Mouse (Mus musculus) MEL (cell line): Measurements from ENCODE around the gene Aamp. TPM values are rescaled to one million over a fixed set of nuclear protein-coding genes. Genes with fewer than 3 reads are reported as not detected.

Experiments used
- DNase-seq: peaks from one replicate; pipeline ENCODE4 v3.0.0; 2011; ENCODE audit warnings: low read depth, low spot score
- H3K27ac ChIP-seq: 2 replicates; pipeline ENCODE4 v1.5.1; 2012; ENCODE audit warnings: low read depth, mild to moderate bottlenecking, control low read depth, low read length, moderate library complexity; ENCODE audit not compliant: control insufficient read depth
- H3K27me3 ChIP-seq, 2 experiments: fragments of 150-350 bp in 1 of 2; sonication (generic) in 1 of 2; 2 replicates each; pipeline ENCODE4 v1.6.1; 2012; ENCODE audit warnings: low read length in 2 of 2, mild to moderate bottlenecking in 2 of 2, improper control_type of control experiment in 1 of 2, moderate library complexity in 1 of 2; ENCODE audit not compliant: insufficient read depth in 2 of 2, control insufficient read depth in 1 of 2
- H3K36me3 ChIP-seq, 2 experiments: 2 replicates each; pipeline ENCODE4 v1.6.1; 2012 to 2014; ENCODE audit warnings: low read length in 2 of 2, improper control_type of control experiment in 1 of 2, inconsistent platforms in 1 of 2, mild to moderate bottlenecking in 1 of 2; ENCODE audit not compliant: insufficient read depth in 2 of 2, control insufficient read depth in 1 of 2
- H3K4me1 ChIP-seq, 2 experiments: fragments of 150-350 bp in 1 of 2; sonication (generic) in 1 of 2; 2 replicates each; pipeline ENCODE4 v1.6.1; 2012; ENCODE audit warnings: low read length in 2 of 2, improper control_type of control experiment in 1 of 2, mild to moderate bottlenecking in 1 of 2; ENCODE audit not compliant: insufficient read depth in 2 of 2, control insufficient read depth in 1 of 2
- H3K4me3 ChIP-seq, 2 experiments: fragments of 150-350 bp in 1 of 2; sonication (generic) in 1 of 2; 2 replicates each; pipeline ENCODE4 v1.5.1; 2012; ENCODE audit warnings: low read depth in 2 of 2, low read length in 2 of 2, mild to moderate bottlenecking in 2 of 2, moderate library complexity in 2 of 2, control low read depth in 1 of 2, improper control_type of control experiment in 1 of 2; ENCODE audit not compliant: control insufficient read depth in 1 of 2, insufficient read depth in 1 of 2
- H3K79me2 ChIP-seq: 2 replicates; pipeline ENCODE4 v1.6.1; 2012; ENCODE audit warnings: mild to moderate bottlenecking, low read length, moderate library complexity; ENCODE audit not compliant: control insufficient read depth, poor library complexity, insufficient read depth
- H3K9ac ChIP-seq: 2 replicates; pipeline ENCODE4 v1.6.1; 2012; ENCODE audit warnings: low read depth, mild to moderate bottlenecking, control low read depth, low read length, moderate library complexity; ENCODE audit not compliant: control insufficient read depth, poor library complexity, severe bottlenecking
- H3K9me3 ChIP-seq: fragments of 150-350 bp; sonication (generic); replicated peaks from 2 replicates; pipeline ENCODE4 v1.6.1; 2012; ENCODE audit warnings: mild to moderate bottlenecking, low read length, improper control_type of control experiment, moderate library complexity; ENCODE audit not compliant: insufficient read depth
- CHD2 ChIP-seq: IDR thresholded peaks from 2 replicates; pipeline ENCODE4 v1.6.1; 2011; ENCODE audit warnings: low read length, improper control_type of control experiment
- ELF1 ChIP-seq: IDR thresholded peaks from 2 replicates; pipeline ENCODE4 v1.6.1; 2014; ENCODE audit warnings: low read depth, mild to moderate bottlenecking, inconsistent platforms, low read length, improper control_type of control experiment, moderate library complexity
- EP300 ChIP-seq, 2 experiments: IDR thresholded peaks; 2 replicates each; pipeline ENCODE4 v1.6.1; 2011; ENCODE audit warnings: improper control_type of control experiment in 2 of 2, low read length in 2 of 2, low read depth in 1 of 2, mild to moderate bottlenecking in 1 of 2
- GABPA ChIP-seq: IDR thresholded peaks from 2 replicates; pipeline ENCODE4 v1.6.1; 2012; ENCODE audit warnings: low read depth, mild to moderate bottlenecking, inconsistent platforms, low read length, improper control_type of control experiment, moderate library complexity
- HCFC1 ChIP-seq: IDR thresholded peaks from 2 replicates; pipeline ENCODE4 v1.6.1; 2012; ENCODE audit warnings: low read depth, mild to moderate bottlenecking, inconsistent platforms, low read length, improper control_type of control experiment, moderate library complexity
- MAX ChIP-seq: IDR thresholded peaks from 2 replicates; pipeline ENCODE4 v1.6.1; 2011; ENCODE audit warnings: low read length, improper control_type of control experiment
- MXI1 ChIP-seq: IDR thresholded peaks from 2 replicates; pipeline ENCODE4 v1.6.1; 2011; ENCODE audit warnings: mild to moderate bottlenecking, low read depth, low read length, improper control_type of control experiment
- MYB ChIP-seq: IDR thresholded peaks from 2 replicates; pipeline ENCODE4 v1.6.1; 2011; ENCODE audit warnings: mild to moderate bottlenecking, low read depth, low read length, improper control_type of control experiment
- MYC ChIP-seq: IDR thresholded peaks from 2 replicates; pipeline ENCODE4 v1.6.1; 2011; ENCODE audit warnings: low read depth, mild to moderate bottlenecking, low read length, improper control_type of control experiment, moderate library complexity
- NELFE ChIP-seq: IDR thresholded peaks from 2 replicates; pipeline ENCODE4 v1.6.1; 2011; ENCODE audit warnings: low read depth, low read length, improper control_type of control experiment
- NRF1 ChIP-seq: IDR thresholded peaks from 2 replicates; pipeline ENCODE4 v1.6.1; 2014; ENCODE audit warnings: low read depth, mild to moderate bottlenecking, inconsistent platforms, low read length, improper control_type of control experiment, moderate library complexity; ENCODE audit not compliant: poor library complexity, insufficient read depth, severe bottlenecking
- POLR2A ChIP-seq, 2 experiments: IDR thresholded peaks; 2 replicates each; pipeline ENCODE4 v1.6.1; 2011 to 2012; ENCODE audit warnings: low read length in 2 of 2, mild to moderate bottlenecking in 2 of 2, control low read depth in 1 of 2, improper control_type of control experiment in 1 of 2, low read depth in 1 of 2, moderate library complexity in 1 of 2; ENCODE audit not compliant: control insufficient read depth in 1 of 2, insufficient read depth in 1 of 2, poor library complexity in 1 of 2
- RCOR1 ChIP-seq: IDR thresholded peaks from 2 replicates; pipeline ENCODE4 v1.6.1; 2012; ENCODE audit warnings: low read depth, mild to moderate bottlenecking, inconsistent platforms, low read length, improper control_type of control experiment
- SMC3 ChIP-seq: IDR thresholded peaks from 2 replicates; pipeline ENCODE4 v1.6.1; 2011; ENCODE audit warnings: low read depth, low read length, improper control_type of control experiment
- ZMIZ1 ChIP-seq: IDR thresholded peaks from 2 replicates; pipeline ENCODE4 v1.6.1; 2012; ENCODE audit warnings: low read depth, mild to moderate bottlenecking, inconsistent platforms, low read length, improper control_type of control experiment, moderate library complexity
- ZNF384 ChIP-seq: IDR thresholded peaks from 2 replicates; pipeline ENCODE4 v1.6.1; 2012; ENCODE audit warnings: low read depth, mild to moderate bottlenecking, inconsistent platforms, low read length, improper control_type of control experiment
- polyA plus RNA-seq, 2 experiments: library from polyadenylated mRNA; stranded (reverse) in 1 of 2; unstranded in 1 of 2; fragments of >175 nt in 1 of 2; fragments of >200 nt in 1 of 2; gene quantifications; 2 replicates each; pipeline versions ENCODE4 v1.2.1 to v1.2.4; 2012; ENCODE audit warnings: low replicate concordance in 2 of 2, low read depth in 1 of 2; ENCODE audit not compliant: insufficient read length in 2 of 2, insufficient read depth in 1 of 2, missing spikeins in 1 of 2
- total RNA-seq: library from RNA; depleted of rRNA; stranded (reverse); fragments of 300-350 nt; gene quantifications from 2 replicates; pipeline ENCODE4 v1.2.3, GENCODE M21; 2012

The Aamp gene
- total and polyA plus RNA-seq, 3 experiments = 108 to 169 TPM; not detected in 1

DNA sequence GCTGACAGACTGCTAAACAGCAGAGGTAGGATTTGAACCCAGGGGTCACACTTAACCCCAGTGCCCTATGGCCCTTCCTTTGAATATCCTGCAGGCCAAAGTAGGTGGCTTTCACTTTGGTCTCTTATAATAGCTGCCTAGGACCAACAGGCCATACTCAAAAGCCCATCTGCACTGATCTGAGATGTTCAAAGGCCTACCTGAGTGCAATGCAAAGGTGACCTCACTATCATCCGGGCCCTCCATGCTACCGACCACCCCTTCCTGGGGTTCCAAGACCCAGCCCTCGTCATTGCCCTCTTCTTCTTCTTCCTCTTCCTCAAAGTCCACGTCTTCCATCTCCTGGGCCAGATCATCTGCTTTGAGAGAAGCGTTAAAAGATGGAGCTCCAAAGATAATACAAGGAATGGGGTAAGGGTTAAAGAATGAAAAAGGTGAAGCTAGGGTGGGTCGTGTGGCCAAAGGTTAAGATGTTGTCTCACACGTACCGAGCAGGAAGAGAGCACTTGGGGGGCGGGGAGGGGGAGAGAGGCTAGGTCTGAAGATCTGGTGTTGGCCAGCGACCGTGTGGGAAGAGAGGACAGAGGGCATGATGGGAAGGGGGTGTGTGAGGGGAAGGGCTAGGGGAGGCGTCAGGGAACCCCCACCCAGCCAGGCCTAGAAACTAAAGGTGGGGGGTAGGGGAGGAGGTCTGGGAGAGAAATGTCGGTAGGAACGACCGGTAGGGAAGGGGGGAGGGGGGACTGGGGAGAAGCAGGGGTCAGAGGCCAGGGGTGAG, 663 bp downstream of the Aamp start (continued):
- TF ChIP-seq MYB = no peak

GRCm38 (mm10) chr1:74282896-74283625, 1.5 kb downstream of the Aamp start:
- peaks cover 9% of the 10 kb centered on the region for H3K79me2 ChIP-seq
- H3K9me3 ChIP-seq = no peaks in the 10 kb centered on the region
- H3K4me3 ChIP-seq = no peak overlapping the region
- DNase-seq = no peak
- no peaks in the 10 kb centered on the region for H3K36me3 ChIP-seq
- TF ChIP-seq MXI1 = no peak
- no peak for TF ChIP-seq RCOR1
- no peak for TF ChIP-seq POLR2A (IDR thresholded peaks at IDR 0.05; ENCODE audit: control insufficient read depth in 1 of 2, insufficient read depth in 1 of 2, low read depth in 1 of 2, low read length in 2 of 2, poor library complexity in 1 of 2)
- TF ChIP-seq GABPA = no peak
- no peak for TF ChIP-seq ZNF384
- no peak for TF ChIP-seq SMC3
- no peak for TF ChIP-seq EP300 (IDR thresholded peaks at IDR 0.05; ENCODE audit: low read depth in 1 of 2, low read length in 2 of 2)
- TF ChIP-seq HCFC1 = no peak
- no peak overlapping the region for H3K9ac ChIP-seq
- H3K27me3 ChIP-seq = no peaks in the 10 kb centered on the region
- peaks cover 0 to 3% of the 10 kb centered on the region in 2 experiments; a peak in 2 of 4 replicates for H3K4me1 ChIP-seq
- no peak overlapping the region for H3K27ac ChIP-seq

DNA sequence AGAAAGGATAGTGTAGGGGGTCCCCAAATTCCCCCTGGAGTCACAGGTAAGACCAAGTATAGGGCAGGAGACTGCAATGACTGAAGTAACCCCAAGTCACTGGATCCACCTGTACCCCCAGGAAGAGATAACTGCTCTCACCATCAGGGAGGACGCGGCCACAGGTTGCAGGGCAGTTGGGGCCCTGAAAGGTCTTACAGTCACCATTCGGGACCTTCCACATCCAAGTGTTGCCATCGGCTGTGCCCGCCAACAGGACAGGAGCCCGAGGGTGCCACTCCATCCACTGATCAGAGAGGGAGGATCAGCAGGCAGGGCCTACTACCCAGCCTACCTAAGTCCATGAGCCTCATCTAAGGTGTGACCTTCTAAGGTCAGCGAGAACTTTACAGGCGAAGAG, 2.7 kb downstream of the Aamp start:
- H3K36me3 ChIP-seq = no peaks in the 10 kb centered on the region
- H3K4me3 ChIP-seq = no peak overlapping the region
- no peaks in the 10 kb centered on the region for H3K27me3 ChIP-seq
- peaks cover 0 to 3% of the 10 kb centered on the region in 2 experiments; a peak in 2 of 4 replicates for H3K4me1 ChIP-seq
- H3K79me2 ChIP-seq = peaks cover 9% of the 10 kb centered on the region
- no peak for TF ChIP-seq MAX
- no peak for TF ChIP-seq ELF1
- no peak for TF ChIP-seq RCOR1
- no peak for TF ChIP-seq ZNF384
- no peak for TF ChIP-seq NELFE
- no peak for TF ChIP-seq CHD2
- no peak for TF ChIP-seq MYC
- no peak for TF ChIP-seq POLR2A (IDR thresholded peaks at IDR 0.05; ENCODE audit: control insufficient read depth in 1 of 2, insufficient read depth in 1 of 2, low read depth in 1 of 2, low read length in 2 of 2, poor library complexity in 1 of 2)
- no peak for TF ChIP-seq NRF1
- no peak for TF ChIP-seq ZMIZ1
- TF ChIP-seq MXI1 = no peak
- no peak for TF ChIP-seq SMC3
- TF ChIP-seq, all 39 proteins: peak for 0
- H3K27ac ChIP-seq = no peak overlapping the region
- H3K9ac ChIP-seq = no peak overlapping the region
- no peak for DNase-seq
- no peaks in the 10 kb centered on the region for H3K9me3 ChIP-seq
